Mouse (Mus musculus) forebrain, embryonic 13.5 days (tissue): ENCODE measurements at regions not wholly inside any gene's neighbourhood (a gene's known extent, or its start where the extent isn't known, plus 50 kb on each side); places are given as distances from the start of the nearest gene placed in this dataset.

ENCODE experiments used
- ATAC-seq: fragments of 200-750 bp; cut with Nextera tagmentation; 2 replicates; pipeline ENCODE4 v1.8.0; 2017
- H3K27ac ChIP-seq: fragments of 300-500 bp; sonication (generic); 2 replicates; pipeline ENCODE4 v1.5.1; 2015; ENCODE audit warnings: inconsistent platforms, mild to moderate bottlenecking, moderate library complexity
- H3K27me3 ChIP-seq: fragments of 300-500 bp; sonication (generic); 2 replicates; pipeline ENCODE4 v1.6.1; 2015; ENCODE audit warnings: mild to moderate bottlenecking, inconsistent platforms
- H3K36me3 ChIP-seq: fragments of 300-500 bp; sonication (generic); 2 replicates; pipeline ENCODE4 v1.6.1; 2015; ENCODE audit warnings: mild to moderate bottlenecking, inconsistent platforms; ENCODE audit not compliant: poor library complexity, severe bottlenecking
- H3K4me1 ChIP-seq: fragments of 300-500 bp; sonication (generic); 2 replicates; pipeline ENCODE4 v1.6.1; 2015; ENCODE audit warnings: inconsistent platforms
- H3K4me2 ChIP-seq: fragments of 300-500 bp; sonication (generic); 2 replicates; pipeline ENCODE4 v1.6.1; 2015; ENCODE audit warnings: inconsistent platforms, mild to moderate bottlenecking, moderate library complexity
- H3K4me3 ChIP-seq: fragments of 300-500 bp; sonication (generic); 2 replicates; pipeline ENCODE4 v1.5.1; 2015; ENCODE audit warnings: mild to moderate bottlenecking, inconsistent platforms
- H3K9ac ChIP-seq: fragments of 300-500 bp; sonication (generic); 2 replicates; pipeline ENCODE4 v1.6.1; 2015; ENCODE audit warnings: mild to moderate bottlenecking, inconsistent platforms
- H3K9me3 ChIP-seq: fragments of 300-500 bp; sonication (generic); replicated peaks from 2 replicates; pipeline ENCODE4 v1.6.1; 2016; ENCODE audit warnings: inconsistent platforms
- WGBS: fragments of 180-500 bp; shearing (Covaris S2); methylation state at CpG from one replicate; pipeline ENCODE4 v1.1.7; 2015; 5-methylcytosine and 5-hydroxymethylcytosine counted together

GRCm38 (mm10) chr8:103425967-103426366, 640.5 kb upstream of the Cdh11 start:
- Histone ChIP-seq H3K9ac (no peak overlapping the region), H3K27ac (no peak overlapping the region), H3K27me3 (no peaks in the 10 kb centered on the region), H3K4me3 (no peak overlapping the region), H3K9me3 (no peaks in the 10 kb centered on the region), H3K4me2 (no peak overlapping the region), H3K4me1 (no peaks in the 10 kb centered on the region), H3K36me3 (no peaks in the 10 kb centered on the region)
- 59% methylated on average over 1 of the region's 1 CpGs for WGBS
- ATAC-seq = no peak

- ATAC-seq = no peak
- H3K27ac ChIP-seq = no peak overlapping the region
- no peaks in the 10 kb centered on the region for H3K4me1 ChIP-seq
Observed at GRCm38 (mm10) chr8:103430874-103431492, 645.5 kb upstream of the Cdh11 start.

GRCm38 (mm10) chr8:103433532-103434105, 648.2 kb upstream of the Cdh11 start:
- Histone ChIP-seq H3K4me2 (no peak overlapping the region), H3K9ac (no peak overlapping the region), H3K4me3 (no peak overlapping the region), H3K27me3 (no peaks in the 10 kb centered on the region), H3K27ac (no peak overlapping the region), H3K9me3 (no peaks in the 10 kb centered on the region), H3K36me3 (no peaks in the 10 kb centered on the region), H3K4me1 (no peaks in the 10 kb centered on the region)
- no peak for ATAC-seq
- WGBS = 95% methylated on average over 6 of the region's 6 CpGs

More at GRCm38 (mm10) chr8:103430874-103431492, 645.5 kb upstream of the Cdh11 start:
- H3K9ac ChIP-seq = no peak overlapping the region
- H3K4me3 ChIP-seq = no peak overlapping the region
- H3K4me2 ChIP-seq = no peak overlapping the region
- H3K9me3 ChIP-seq = no peaks in the 10 kb centered on the region
- WGBS = 99% methylated on average over 3 of the region's 3 CpGs
- no peaks in the 10 kb centered on the region for H3K36me3 ChIP-seq
- H3K27me3 ChIP-seq = no peaks in the 10 kb centered on the region

GRCm38 (mm10) chr8:103438995-103439717, 653.7 kb upstream of the Cdh11 start:
- WGBS = 93% methylated on average over 6 of the region's 6 CpGs
- Histone ChIP-seq H3K4me3 (no peak overlapping the region), H3K9me3 (no peaks in the 10 kb centered on the region), H3K4me1 (peaks cover 5% of the 10 kb centered on the region; the same call in 1 of the 2 replicates), H3K4me2 (no peak overlapping the region), H3K27ac (no peak overlapping the region), H3K36me3 (no peaks in the 10 kb centered on the region), H3K27me3 (peaks cover 8% of the 10 kb centered on the region; the same call in 1 of the 2 replicates), H3K9ac (no peak overlapping the region)
- no peak for ATAC-seq

- Histone ChIP-seq H3K9ac (no peak overlapping the region), H3K27me3 (peaks cover 22% of the 10 kb centered on the region; the same call in 1 of the 2 replicates), H3K36me3 (no peaks in the 10 kb centered on the region), H3K27ac (no peak overlapping the region), H3K9me3 (no peaks in the 10 kb centered on the region), H3K4me3 (no peak overlapping the region), H3K4me1 (peaks cover 5% of the 10 kb centered on the region; the same call in 1 of the 2 replicates), H3K4me2 (no peak overlapping the region)
- ATAC-seq = no peak
- WGBS = 75% methylated on average over 5 of the region's 5 CpGs
Observed at GRCm38 (mm10) chr8:103441163-103441562, 655.7 kb upstream of the Cdh11 start.

- Histone ChIP-seq H3K27ac (no peak overlapping the region), H3K27me3 (peaks cover 27% of the 10 kb centered on the region; the same call in 1 of the 2 replicates), H3K9ac (no peak overlapping the region), H3K36me3 (no peaks in the 10 kb centered on the region), H3K4me3 (no peak overlapping the region), H3K9me3 (no peaks in the 10 kb centered on the region), H3K4me1 (peaks cover 5% of the 10 kb centered on the region; the same call in 1 of the 2 replicates), H3K4me2 (no peak overlapping the region)
- WGBS = 11% methylated on average over 6 of the region's 6 CpGs
- no peak for ATAC-seq
Observed at GRCm38 (mm10) chr8:103442420-103443125, 657.1 kb upstream of the Cdh11 start.

GRCm38 (mm10) chr8:103444577-103444976, 656.8 kb upstream of the Cdh5 start:
- Histone ChIP-seq H3K27me3 (peaks cover 39% of the 10 kb centered on the region), H3K9me3 (no peaks in the 10 kb centered on the region), H3K9ac (no peak overlapping the region), H3K4me3 (no peak overlapping the region), H3K27ac (no peak overlapping the region), H3K4me2 (no peak overlapping the region), H3K4me1 (peaks cover 5% of the 10 kb centered on the region; the same call in 1 of the 2 replicates), H3K36me3 (no peaks in the 10 kb centered on the region)
- ATAC-seq = no peak
- WGBS = 50% methylated on average over 7 of the region's 7 CpGs

- Histone ChIP-seq H3K27me3 (peaks cover 47% of the 10 kb centered on the region), H3K4me2 (no peak overlapping the region), H3K9ac (no peak overlapping the region), H3K4me3 (no peak overlapping the region), H3K4me1 (peaks cover 5% of the 10 kb centered on the region; the same call in 1 of the 2 replicates), H3K27ac (no peak overlapping the region), H3K9me3 (no peaks in the 10 kb centered on the region), H3K36me3 (no peaks in the 10 kb centered on the region)
- 89% methylated on average over 2 of the region's 2 CpGs for WGBS
- no peak for ATAC-seq
Observed at GRCm38 (mm10) chr8:103445378-103445777, 656.0 kb upstream of the Cdh5 start.

- Histone ChIP-seq H3K36me3 (no peaks in the 10 kb centered on the region), H3K9ac (no peak overlapping the region), H3K4me2 (no peak overlapping the region), H3K27ac (no peak overlapping the region), H3K27me3 (peaks cover 50% of the 10 kb centered on the region), H3K4me1 (peaks cover 11% of the 10 kb centered on the region), H3K9me3 (no peaks in the 10 kb centered on the region), H3K4me3 (no peak overlapping the region)
- peak; percentile 66; the same call in 1 of the 2 replicates for ATAC-seq
- 43% methylated on average over 5 of the region's 5 CpGs for WGBS
Observed at GRCm38 (mm10) chr8:103447916-103448315, 653.5 kb upstream of the Cdh5 start.

- no peak overlapping the region for H3K4me2 ChIP-seq
- H3K36me3 ChIP-seq = no peaks in the 10 kb centered on the region
- H3K9me3 ChIP-seq = no peaks in the 10 kb centered on the region
- peaks cover 11% of the 10 kb centered on the region for H3K4me1 ChIP-seq
- WGBS = 7% methylated on average over 5 of the region's 5 CpGs
- no peak overlapping the region for H3K27ac ChIP-seq
- peaks cover 41% of the 10 kb centered on the region for H3K27me3 ChIP-seq
- no peak overlapping the region for H3K9ac ChIP-seq
- H3K4me3 ChIP-seq = no peak overlapping the region
- ATAC-seq = no peak
Observed at GRCm38 (mm10) chr8:103451381-103452018, 649.9 kb upstream of the Cdh5 start.

- ATAC-seq = no peak
- Histone ChIP-seq H3K4me2 (no peak overlapping the region), H3K36me3 (no peaks in the 10 kb centered on the region), H3K9ac (no peak overlapping the region), H3K27ac (no peak overlapping the region), H3K4me3 (no peak overlapping the region), H3K27me3 (peaks cover 18% of the 10 kb centered on the region), H3K9me3 (0 out of 2 replicates have a peak, but pooled peaks cover 6% of the 10 kb centered on the region), H3K4me1 (no peaks in the 10 kb centered on the region)
- WGBS = 77% methylated on average over 6 of the region's 6 CpGs
Observed at GRCm38 (mm10) chr8:103457176-103457575, 644.2 kb upstream of the Cdh5 start.
